Mouse (Mus musculus) heart, embryonic 12.5 days (tissue): ENCODE results near the gene Grm3. TPM values are rescaled to one million over a fixed set of nuclear protein-coding genes. Genes with fewer than 3 reads are reported as not detected.

Source experiments
- ATAC-seq: fragments of 200-750 bp; cut with Nextera tagmentation; 2 replicates; pipeline ENCODE4 v1.8.0; 2017; ENCODE audit warnings: moderate TSS enrichment, moderate library complexity; ENCODE audit not compliant: insufficient number of reproducible peaks, low FRiP score
- H3K27ac ChIP-seq: fragments of 300-500 bp; sonication (generic); 2 replicates; pipeline ENCODE4 v1.5.1; 2016; ENCODE audit warnings: mild to moderate bottlenecking, moderate library complexity; ENCODE audit not compliant: poor library complexity, severe bottlenecking
- H3K27me3 ChIP-seq: fragments of 300-500 bp; sonication (generic); replicated peaks from 2 replicates; pipeline ENCODE4 v1.6.1; 2016; ENCODE audit warnings: mild to moderate bottlenecking, moderate library complexity
- H3K36me3 ChIP-seq: fragments of 300-500 bp; sonication (generic); 2 replicates; pipeline ENCODE4 v1.6.1; 2016; ENCODE audit warnings: mild to moderate bottlenecking, moderate library complexity
- H3K4me1 ChIP-seq: fragments of 300-500 bp; sonication (generic); replicated peaks from 2 replicates; pipeline ENCODE4 v1.6.1; 2016; ENCODE audit warnings: mild to moderate bottlenecking
- H3K4me2 ChIP-seq: fragments of 300-500 bp; sonication (generic); 2 replicates; pipeline ENCODE4 v1.6.1; 2016; ENCODE audit warnings: mild to moderate bottlenecking, moderate library complexity
- H3K4me3 ChIP-seq: fragments of 300-500 bp; sonication (generic); 2 replicates; pipeline ENCODE4 v1.5.1; 2016; ENCODE audit warnings: mild to moderate bottlenecking
- H3K9ac ChIP-seq: fragments of 300-500 bp; sonication (generic); 2 replicates; pipeline ENCODE4 v1.6.1; 2016; ENCODE audit warnings: mild to moderate bottlenecking, moderate library complexity
- H3K9me3 ChIP-seq: fragments of 300-500 bp; sonication (generic); replicated peaks from 2 replicates; pipeline ENCODE4 v1.6.1; 2016; ENCODE audit warnings: mild to moderate bottlenecking, moderate library complexity
- WGBS: fragments of 180-500 bp; shearing (Covaris S2); methylation state at CpG from one replicate; pipeline ENCODE4 v1.1.7; 2016; 5-methylcytosine and 5-hydroxymethylcytosine counted together
- polyA plus RNA-seq: library from polyadenylated mRNA; unstranded; fragments of >200 nt; fragmentation: Nextera tagmentation; extraction: Ambion mirVana; gene quantifications from 2 replicates; pipeline ENCODE4 v1.2.1, GENCODE M21; 2016

Grm3 gene
- polyA plus RNA-seq, 1 experiment from 2014 or later = 0.33 TPM

- no peak overlapping the region for H3K4me2 ChIP-seq
- WGBS = 29% methylated on average over 4 of the region's 4 CpGs
- ATAC-seq = no peak
These were observed 101.9 kb downstream of the Grm3 start for GRCm38 (mm10) chr5:9623095-9623459.

GRCm38 (mm10) chr5:9622264-9623094 is 102.5 kb downstream of the Grm3 start:
- H3K9ac ChIP-seq = no peak overlapping the region
- no peak overlapping the region for H3K4me2 ChIP-seq
- no peak for ATAC-seq
- 62% methylated on average over 4 of the region's 4 CpGs for WGBS
- H3K36me3 ChIP-seq = no peaks in the 10 kb centered on the region
- no peak overlapping the region for H3K4me3 ChIP-seq
- H3K4me1 ChIP-seq = 0 out of 2 replicates have a peak, but pooled peaks cover 2% of the 10 kb centered on the region
- no peaks in the 10 kb centered on the region for H3K27me3 ChIP-seq
- no peak overlapping the region for H3K27ac ChIP-seq
- no peaks in the 10 kb centered on the region for H3K9me3 ChIP-seq

More at GRCm38 (mm10) chr5:9623095-9623459, 101.9 kb downstream of the Grm3 start:
- H3K4me3 ChIP-seq = no peak overlapping the region
- H3K9ac ChIP-seq = no peak overlapping the region
- no peaks in the 10 kb centered on the region for H3K27me3 ChIP-seq
- no peaks in the 10 kb centered on the region for H3K36me3 ChIP-seq
- H3K9me3 ChIP-seq = no peaks in the 10 kb centered on the region
- no peak overlapping the region for H3K27ac ChIP-seq
- 0 out of 2 replicates have a peak, but pooled peaks cover 2% of the 10 kb centered on the region for H3K4me1 ChIP-seq

GRCm38 (mm10) chr5:9621417-9622067 is 103.4 kb downstream of the Grm3 start:
- ATAC-seq = no peak
- H3K36me3 ChIP-seq = no peaks in the 10 kb centered on the region
- no peaks in the 10 kb centered on the region for H3K4me1 ChIP-seq
- WGBS = 87% methylated on average over 3 of the region's 3 CpGs
- no peaks in the 10 kb centered on the region for H3K27me3 ChIP-seq
- H3K9ac ChIP-seq = no peak overlapping the region
- no peak overlapping the region for H3K4me2 ChIP-seq
- H3K4me3 ChIP-seq = no peak overlapping the region
- H3K27ac ChIP-seq = no peak overlapping the region
- no peaks in the 10 kb centered on the region for H3K9me3 ChIP-seq

GRCm38 (mm10) chr5:9579021-9579420 is 145.9 kb downstream of the Grm3 start:
- Histone ChIP-seq H3K27me3 (no peaks in the 10 kb centered on the region), H3K9ac (no peak overlapping the region), H3K36me3 (no peaks in the 10 kb centered on the region), H3K9me3 (no peaks in the 10 kb centered on the region), H3K4me3 (no peak overlapping the region), H3K4me1 (no peaks in the 10 kb centered on the region), H3K4me2 (no peak overlapping the region), H3K27ac (no peak overlapping the region)
- no peak for ATAC-seq
- 61% methylated on average over 2 of the region's 2 CpGs for WGBS

- 78% methylated on average over 2 of the region's 2 CpGs for WGBS
- H3K9ac ChIP-seq = no peak overlapping the region
- no peaks in the 10 kb centered on the region for H3K9me3 ChIP-seq
- no peak overlapping the region for H3K4me3 ChIP-seq
- H3K36me3 ChIP-seq = no peaks in the 10 kb centered on the region
- H3K27me3 ChIP-seq = no peaks in the 10 kb centered on the region
- no peaks in the 10 kb centered on the region for H3K4me1 ChIP-seq
- H3K27ac ChIP-seq = no peak overlapping the region
- no peak overlapping the region for H3K4me2 ChIP-seq
- ATAC-seq = no peak
These were observed 146.4 kb downstream of the Grm3 start for GRCm38 (mm10) chr5:9578571-9578970.

- ATAC-seq = no peak
- no peak overlapping the region for H3K9ac ChIP-seq
- H3K27ac ChIP-seq = no peak overlapping the region
- no peak overlapping the region for H3K4me3 ChIP-seq
- WGBS = 78% methylated on average over 6 of the region's 6 CpGs
- no peaks in the 10 kb centered on the region for H3K36me3 ChIP-seq
- H3K9me3 ChIP-seq = 0 out of 2 replicates have a peak, but pooled peaks cover 6% of the 10 kb centered on the region
- no peak overlapping the region for H3K4me2 ChIP-seq
- no peaks in the 10 kb centered on the region for H3K4me1 ChIP-seq
- H3K27me3 ChIP-seq = no peaks in the 10 kb centered on the region
These were observed 154.0 kb downstream of the Grm3 start for GRCm38 (mm10) chr5:9570946-9571345.

GRCm38 (mm10) chr5:9557706-9558105 is 167.3 kb downstream of the Grm3 start:
- no peaks in the 10 kb centered on the region for H3K36me3 ChIP-seq
- H3K4me2 ChIP-seq = no peak overlapping the region
- H3K4me1 ChIP-seq = no peaks in the 10 kb centered on the region
- 55% methylated on average over 3 of the region's 3 CpGs for WGBS
- no peaks in the 10 kb centered on the region for H3K9me3 ChIP-seq
- ATAC-seq = no peak
- H3K27ac ChIP-seq = no peak overlapping the region
- no peak overlapping the region for H3K4me3 ChIP-seq
- no peaks in the 10 kb centered on the region for H3K27me3 ChIP-seq
- no peak overlapping the region for H3K9ac ChIP-seq

GRCm38 (mm10) chr5:9540822-9541557 is 184.0 kb downstream of the Grm3 start:
- Histone ChIP-seq H3K4me1 (no peaks in the 10 kb centered on the region), H3K9ac (no peak overlapping the region), H3K27ac (no peak overlapping the region), H3K4me3 (no peak overlapping the region), H3K4me2 (no peak overlapping the region), H3K27me3 (no peaks in the 10 kb centered on the region), H3K36me3 (no peaks in the 10 kb centered on the region), H3K9me3 (no peaks in the 10 kb centered on the region)
- 39% methylated on average over 8 of the region's 8 CpGs for WGBS
- no peak for ATAC-seq

- H3K9ac ChIP-seq = no peak overlapping the region
- H3K27ac ChIP-seq = no peak overlapping the region
- no peaks in the 10 kb centered on the region for H3K4me1 ChIP-seq
- no peaks in the 10 kb centered on the region for H3K9me3 ChIP-seq
- no peaks in the 10 kb centered on the region for H3K36me3 ChIP-seq
- WGBS = 66% methylated on average over 4 of the region's 4 CpGs
- H3K4me3 ChIP-seq = no peak overlapping the region
- no peak for ATAC-seq
- no peaks in the 10 kb centered on the region for H3K27me3 ChIP-seq
- no peak overlapping the region for H3K4me2 ChIP-seq
These were observed 199.5 kb downstream of the Grm3 start for GRCm38 (mm10) chr5:9525507-9525906.

- Histone ChIP-seq H3K9me3 (no peaks in the 10 kb centered on the region), H3K9ac (no peak overlapping the region), H3K36me3 (no peaks in the 10 kb centered on the region), H3K4me3 (no peak overlapping the region), H3K27me3 (no peaks in the 10 kb centered on the region), H3K4me1 (no peaks in the 10 kb centered on the region), H3K27ac (no peak overlapping the region), H3K4me2 (no peak overlapping the region)
- ATAC-seq = no peak
- 89% methylated on average over 1 of the region's 1 CpGs for WGBS
These were observed 213.9 kb downstream of the Grm3 start for GRCm38 (mm10) chr5:9511027-9511426.

- no peaks in the 10 kb centered on the region for H3K36me3 ChIP-seq
- H3K9me3 ChIP-seq = no peaks in the 10 kb centered on the region
- ATAC-seq = no peak
- 60% methylated on average over 4 of the region's 4 CpGs for WGBS
- H3K27ac ChIP-seq = no peak overlapping the region
- H3K9ac ChIP-seq = no peak overlapping the region
- H3K27me3 ChIP-seq = no peaks in the 10 kb centered on the region
- no peaks in the 10 kb centered on the region for H3K4me1 ChIP-seq
- no peak overlapping the region for H3K4me3 ChIP-seq
- no peak overlapping the region for H3K4me2 ChIP-seq
These were observed 227.7 kb downstream of the Grm3 start for GRCm38 (mm10) chr5:9497235-9497634.
